Mouse (Mus musculus): ENCODE results near the gene Gm20716. TPM values are rescaled to one million over a fixed set of nuclear protein-coding genes. Genes with fewer than 3 reads are reported as not detected.

The Gm20716 gene
- polyA plus RNA-seq, 1 experiment from 2014 or later = 16.7 TPM

GRCm38 (mm10) chr2:168230773-168231470, 758 bp upstream of the Gm20716 start:
- WGBS = 3% methylated on average over 104 of the region's 105 CpGs

DNA sequence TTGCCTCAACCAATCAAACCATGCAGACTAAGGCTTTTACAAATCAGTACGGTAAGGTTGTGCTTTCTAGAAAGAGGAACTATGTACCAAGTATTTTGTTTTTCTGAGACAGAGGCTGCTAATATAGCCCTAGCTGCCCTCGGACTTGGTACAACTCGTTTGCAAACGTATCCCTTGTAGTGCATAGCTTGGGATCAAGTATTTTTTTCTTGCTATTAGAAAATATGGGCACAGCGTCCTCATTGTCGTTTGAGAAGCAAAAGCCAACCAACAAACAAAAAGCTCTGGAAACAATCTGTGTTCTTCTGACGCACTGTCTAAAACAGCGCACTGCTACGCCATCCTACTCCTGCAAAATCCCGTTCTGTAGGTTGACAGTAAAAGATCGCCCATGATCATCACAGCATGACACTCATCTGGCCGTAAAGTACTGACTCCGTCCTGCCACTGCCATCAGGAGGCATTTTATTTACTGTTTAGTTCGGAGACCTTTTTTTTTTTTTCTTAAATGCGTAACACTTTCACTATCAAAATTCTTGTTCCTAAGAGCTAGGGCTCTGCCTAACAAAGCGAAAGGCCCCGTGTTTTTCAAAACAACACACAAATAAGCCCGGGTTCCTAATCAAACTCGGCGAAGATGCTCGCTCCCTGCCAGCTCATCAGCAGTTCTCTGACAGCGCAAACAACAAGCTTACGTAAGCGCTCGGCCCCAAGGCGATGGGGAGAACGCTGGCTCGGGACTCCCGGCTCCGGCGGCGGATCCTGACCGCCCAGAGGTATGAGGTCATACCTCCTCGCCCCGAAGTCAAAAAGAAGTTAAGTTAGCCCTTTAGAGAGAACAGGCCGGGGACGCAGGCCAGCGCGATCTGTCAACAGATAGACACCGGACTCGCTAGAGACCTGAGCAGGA, 793 bp downstream of the Gm20716 start:
- H3K4me3 ChIP-seq (ENCODE audit: low read length) = peak overlapping the region; percentile 94
- H3K27ac ChIP-seq (ENCODE audit: low read length) = peak overlapping the region; percentile 97
- 18% methylated on average over 41 of the region's 41 CpGs for WGBS
- no peaks in the 10 kb centered on the region for H3K27me3 ChIP-seq (ENCODE audit: insufficient read depth, low read length)
- peaks cover 29% of the 10 kb centered on the region for H3K4me1 ChIP-seq (ENCODE audit: insufficient read depth, low read length)
- no peak; the same call in 1 of the 2 replicates for ATAC-seq (ENCODE audit: low FRiP score, low TSS enrichment)
- peak overlapping the region; percentile 97 for H3K9ac ChIP-seq (replicated peaks; ENCODE audit: low read length)
- H3K4me2 ChIP-seq (replicated peaks; ENCODE audit: low read depth, low read length) = peak overlapping the region; percentile 99
- peaks cover 40% of the 10 kb centered on the region for H3K36me3 ChIP-seq (ENCODE audit: insufficient read depth, low read length)
- H3K9me3 ChIP-seq (ENCODE audit: low read length) = no peaks in the 10 kb centered on the region

More at GRCm38 (mm10) chr2:168230773-168231470, 758 bp upstream of the Gm20716 start:
- H3K4me1 ChIP-seq (ENCODE audit: insufficient read depth, low read length) = peaks cover 29% of the 10 kb centered on the region
- H3K4me2 ChIP-seq (replicated peaks; ENCODE audit: low read depth, low read length) = peak overlapping the region; percentile 99
- peak overlapping the region; percentile 94 for H3K4me3 ChIP-seq (ENCODE audit: low read length)
- ATAC-seq (ENCODE audit: low FRiP score, low TSS enrichment) = peak; percentile 64
- H3K36me3 ChIP-seq (ENCODE audit: insufficient read depth, low read length) = peaks cover 28% of the 10 kb centered on the region
- H3K27ac ChIP-seq (ENCODE audit: low read length) = peak overlapping the region; percentile 97
- H3K9ac ChIP-seq (replicated peaks; ENCODE audit: low read length) = peak overlapping the region; percentile 97
- no peaks in the 10 kb centered on the region for H3K9me3 ChIP-seq (ENCODE audit: low read length)
- H3K27me3 ChIP-seq (ENCODE audit: insufficient read depth, low read length) = no peaks in the 10 kb centered on the region

- Histone ChIP-seq H3K36me3 (ENCODE audit: insufficient read depth, low read length) (peaks cover 70% of the 10 kb centered on the region), H3K4me3 (ENCODE audit: low read length) (no peak overlapping the region), H3K27me3 (ENCODE audit: insufficient read depth, low read length) (no peaks in the 10 kb centered on the region), H3K27ac (ENCODE audit: low read length) (no peak overlapping the region), H3K9me3 (ENCODE audit: low read length) (no peaks in the 10 kb centered on the region), H3K4me1 (ENCODE audit: insufficient read depth, low read length) (peaks cover 5% of the 10 kb centered on the region), H3K9ac (replicated peaks; ENCODE audit: low read length) (no peak overlapping the region), H3K4me2 (replicated peaks; ENCODE audit: low read depth, low read length) (no peak overlapping the region)
- 86% methylated on average over 6 of the region's 6 CpGs for WGBS
- no peak for ATAC-seq (ENCODE audit: low FRiP score, low TSS enrichment)
Measured at GRCm38 (mm10) chr2:168223326-168223725, 6.8 kb downstream of the Gm20716 start.

GRCm38 (mm10) chr2:168213788-168214397, 16.3 kb downstream of the Gm20716 start:
- 47% methylated on average over 5 of the region's 5 CpGs for WGBS
- H3K4me2 ChIP-seq (replicated peaks; ENCODE audit: low read depth, low read length) = no peak overlapping the region
- ATAC-seq (ENCODE audit: low FRiP score, low TSS enrichment) = no peak
- no peak overlapping the region for H3K9ac ChIP-seq (replicated peaks; ENCODE audit: low read length)
- H3K27me3 ChIP-seq (ENCODE audit: insufficient read depth, low read length) = no peaks in the 10 kb centered on the region
- peaks cover 58% of the 10 kb centered on the region for H3K36me3 ChIP-seq (ENCODE audit: insufficient read depth, low read length)
- H3K27ac ChIP-seq (ENCODE audit: low read length) = no peak overlapping the region
- H3K4me3 ChIP-seq (ENCODE audit: low read length) = no peak overlapping the region
- no peaks in the 10 kb centered on the region for H3K4me1 ChIP-seq (ENCODE audit: insufficient read depth, low read length)
- no peaks in the 10 kb centered on the region for H3K9me3 ChIP-seq (ENCODE audit: low read length)

DNA sequence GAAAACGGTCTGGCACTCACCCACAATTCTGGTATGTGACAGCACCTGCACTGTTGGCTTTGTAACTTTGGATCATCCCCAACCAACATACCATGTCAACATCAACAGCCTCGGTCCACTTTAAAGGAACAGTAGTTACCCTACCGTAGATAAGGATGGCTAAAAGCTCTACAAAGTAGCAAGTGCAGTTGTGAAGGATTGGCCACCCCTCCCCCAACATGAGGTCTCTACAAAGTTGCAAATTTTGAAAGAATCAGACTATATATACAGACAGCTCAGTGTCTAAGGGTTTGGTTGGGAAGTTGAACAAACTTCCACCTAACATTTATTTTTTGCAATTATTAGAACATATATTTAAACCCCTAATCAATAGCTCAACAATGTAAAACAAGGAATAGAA, 22.3 kb downstream of the Gm20716 start:
- Histone ChIP-seq H3K9ac (replicated peaks; ENCODE audit: low read length) (no peak overlapping the region), H3K4me3 (ENCODE audit: low read length) (no peak overlapping the region), H3K27ac (ENCODE audit: low read length) (peak overlapping the region; percentile 98), H3K4me1 (ENCODE audit: insufficient read depth, low read length) (peaks cover 19% of the 10 kb centered on the region), H3K27me3 (ENCODE audit: insufficient read depth, low read length) (no peaks in the 10 kb centered on the region), H3K36me3 (ENCODE audit: insufficient read depth, low read length) (peaks cover 45% of the 10 kb centered on the region), H3K9me3 (ENCODE audit: low read length) (no peaks in the 10 kb centered on the region), H3K4me2 (replicated peaks; ENCODE audit: low read depth, low read length) (no peak overlapping the region)
- no peak for ATAC-seq (ENCODE audit: low FRiP score, low TSS enrichment)
- 94% methylated on average over 3 of the region's 3 CpGs for WGBS

GRCm38 (mm10) chr2:168206725-168207644, 23.2 kb downstream of the Gm20716 start, which contains the start of gene Adnp:
Gene Adnp (minus strand): TSS chr2:168207112.
- peak within 1 kb of the TSS; percentile 100 for H3K9ac ChIP-seq (replicated peaks; ENCODE audit: low read length)
- H3K4me2 ChIP-seq (replicated peaks; ENCODE audit: low read depth, low read length) = peak within 1 kb of the TSS; percentile 62
- WGBS = under 1% methylated on average over 45 of the region's 89 CpGs
- no peaks in the 10 kb centered on the region for H3K27me3 ChIP-seq (ENCODE audit: insufficient read depth, low read length)
- peak within 1 kb of the TSS; percentile 98 for H3K27ac ChIP-seq (ENCODE audit: low read length)
- H3K4me1 ChIP-seq (ENCODE audit: insufficient read depth, low read length) = peaks cover 19% of the 10 kb centered on the region
- H3K9me3 ChIP-seq (ENCODE audit: low read length) = no peaks in the 10 kb centered on the region
- peak within 1 kb of the TSS; percentile 85 for H3K4me3 ChIP-seq (ENCODE audit: low read length)
- H3K36me3 ChIP-seq (ENCODE audit: insufficient read depth, low read length) = peaks cover 40% of the 10 kb centered on the region
- peak; percentile 94 for ATAC-seq (ENCODE audit: low FRiP score, low TSS enrichment)

DNA sequence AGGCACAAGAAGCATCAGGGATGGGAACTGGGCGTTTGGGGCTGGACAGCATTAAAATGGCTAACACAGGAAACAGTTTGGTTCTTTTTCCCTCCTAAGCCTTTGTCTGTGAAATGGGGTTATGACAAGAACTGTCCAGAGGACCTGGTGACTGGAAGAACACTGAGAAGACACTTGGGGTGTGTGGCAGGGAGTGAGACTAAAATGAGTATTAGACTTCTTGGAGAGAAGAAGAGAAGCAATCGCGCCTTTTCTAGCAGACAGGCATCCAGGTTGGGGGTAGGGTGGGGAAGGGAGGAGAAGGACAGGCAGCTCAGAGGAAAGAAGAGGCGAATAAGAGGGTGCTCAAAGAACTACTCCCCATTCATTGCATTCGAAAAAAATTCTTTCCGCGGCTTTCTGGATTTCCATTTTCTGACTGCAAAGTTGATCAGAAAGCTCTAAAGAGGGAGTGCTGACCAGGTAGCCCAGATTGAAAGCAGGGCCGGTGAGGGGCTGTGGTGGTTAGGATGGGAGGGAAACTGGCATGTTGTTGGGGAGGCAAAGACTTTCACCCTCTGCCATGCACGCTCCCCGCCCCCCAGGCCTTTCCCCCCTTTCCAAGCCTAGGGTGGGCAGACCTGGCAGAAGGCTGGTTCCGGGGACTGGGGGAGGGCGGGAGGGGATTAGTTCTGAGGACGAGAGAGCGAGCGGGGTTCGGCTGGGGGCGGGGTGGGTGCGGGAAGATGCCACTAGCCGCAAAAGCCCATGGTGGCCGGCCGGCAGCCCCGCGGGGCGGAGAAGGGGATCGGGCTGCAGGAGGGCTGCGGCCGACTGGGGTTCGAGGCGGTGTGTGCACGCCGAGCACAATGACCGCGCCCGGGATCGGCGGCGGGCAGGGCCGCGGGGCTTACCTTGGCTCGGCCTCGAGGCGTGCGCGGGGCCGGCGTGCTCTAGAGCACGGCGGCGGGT, 24.2 kb downstream of the Gm20716 start:
- Histone ChIP-seq H3K4me3 (ENCODE audit: low read length) (peak overlapping the region; percentile 85), H3K36me3 (ENCODE audit: insufficient read depth, low read length) (peaks cover 32% of the 10 kb centered on the region), H3K9ac (replicated peaks; ENCODE audit: low read length) (peak overlapping the region; percentile 100), H3K27me3 (ENCODE audit: insufficient read depth, low read length) (no peaks in the 10 kb centered on the region), H3K9me3 (ENCODE audit: low read length) (no peaks in the 10 kb centered on the region), H3K27ac (ENCODE audit: low read length) (peak overlapping the region; percentile 98), H3K4me1 (ENCODE audit: insufficient read depth, low read length) (peaks cover 21% of the 10 kb centered on the region), H3K4me2 (replicated peaks; ENCODE audit: low read depth, low read length) (peak overlapping the region; percentile 62)
- peak; percentile 4; the same call in 1 of the 2 replicates for ATAC-seq (ENCODE audit: low FRiP score, low TSS enrichment)
- 0% methylated on average over 40 of the region's 49 CpGs for WGBS

DNA sequence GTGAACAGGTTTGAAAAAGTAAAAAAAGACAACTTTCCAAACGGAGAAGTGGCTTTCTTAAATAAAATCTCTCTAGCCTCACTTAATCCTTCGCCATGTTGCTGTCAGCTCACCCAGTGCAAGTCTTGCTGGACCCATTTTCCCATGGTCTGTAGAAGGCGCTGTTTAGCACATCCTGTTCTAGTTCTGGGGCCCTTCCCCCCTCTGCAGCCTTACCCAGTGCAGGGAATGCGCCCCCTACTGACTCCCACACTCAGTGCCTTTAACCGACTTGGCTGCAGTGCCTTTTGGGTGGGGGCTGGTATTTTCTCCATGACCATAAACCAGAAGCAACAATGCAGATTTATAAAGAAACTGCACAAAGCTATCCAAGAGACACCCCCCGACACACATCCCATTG, 24.9 kb downstream of the Gm20716 start:
- no peaks in the 10 kb centered on the region for H3K9me3 ChIP-seq (ENCODE audit: low read length)
- H3K4me2 ChIP-seq (replicated peaks; ENCODE audit: low read depth, low read length) = peak overlapping the region; percentile 62
- H3K36me3 ChIP-seq (ENCODE audit: insufficient read depth, low read length) = peaks cover 26% of the 10 kb centered on the region
- H3K27me3 ChIP-seq (ENCODE audit: insufficient read depth, low read length) = no peaks in the 10 kb centered on the region
- peak overlapping the region; percentile 98 for H3K27ac ChIP-seq (ENCODE audit: low read length)
- WGBS = 3% methylated on average over 6 of the region's 6 CpGs
- peak; percentile 52; the same call in 1 of the 2 replicates for ATAC-seq (ENCODE audit: low FRiP score, low TSS enrichment)
- peak overlapping the region; percentile 100 for H3K9ac ChIP-seq (replicated peaks; ENCODE audit: low read length)
- peak overlapping the region; percentile 85 for H3K4me3 ChIP-seq (ENCODE audit: low read length)
- peaks cover 28% of the 10 kb centered on the region for H3K4me1 ChIP-seq (ENCODE audit: insufficient read depth, low read length)

Measured in kidney, embryonic 16.5 days (tissue).